Mouse (Mus musculus) heart, postnatal 36 days (tissue): ENCODE data around the gene Gstz1. TPM values are rescaled to one million over a fixed set of nuclear protein-coding genes. Genes with fewer than 3 reads are reported as not detected.

Source experiments
- total RNA-seq, 2 experiments: library from RNA; stranded (reverse); gene quantifications; 2 replicates each; pipeline ENCODE4 v1.2.3; 2021

Gene Gstz1
- total RNA-seq, 2 experiments from 2014 or later = 47.6 TPM

Other genes with a start within 250 kb of the Gstz1 start
- 10 to 100 TPM; 46.4 to 48.4 TPM for gene Cipc, start 200.1 kb upstream of the Gstz1 start, total RNA-seq
- gene Zdhhc22, start 156.7 kb upstream of the Gstz1 start, total RNA-seq = not detected
- under 1 TPM in 1 of 2 experiments, not detected in 1; 0.25 TPM for gene Tmem63c, start 125.8 kb upstream of the Gstz1 start, total RNA-seq
- gene Ngb, start 44.6 kb upstream of the Gstz1 start, total RNA-seq = not detected
- gene Pomt2, start 803 bp downstream of the Gstz1 start, total RNA-seq = 10 to 100 TPM; 10.3 to 10.9 TPM
- gene Samd15, start 52.6 kb downstream of the Gstz1 start, total RNA-seq = not detected
- gene Tmed8, start 53.3 kb downstream of the Gstz1 start, total RNA-seq = 1 to 10 TPM; 5.1 to 5.9 TPM
- gene Noxred1, start 91.6 kb downstream of the Gstz1 start, total RNA-seq = under 1 TPM; 0.49 to 1.00 TPM
- 10 to 100 TPM; 21.2 to 24.5 TPM for gene Vipas39, start 119.1 kb downstream of the Gstz1 start, total RNA-seq
- 100 to 1,000 TPM; 120 to 147 TPM for gene Ahsa1, start 119.3 kb downstream of the Gstz1 start, total RNA-seq
- gene Ism2, start 152.5 kb downstream of the Gstz1 start, total RNA-seq = not detected
- 10 to 100 TPM; 27.2 to 28.8 TPM for gene Sptlc2, start 241.2 kb downstream of the Gstz1 start, total RNA-seq